Mouse (Mus musculus) CH12.LX (cell line): ENCODE measurements at regions not wholly inside any gene's neighbourhood (a gene's known extent, or its start where the extent isn't known, plus 50 kb on each side); places are given as distances from the start of the nearest gene placed in this dataset.

Experiments
- DNase-seq: peaks from one replicate; pipeline ENCODE4 v3.0.0-alpha.2; 2013; ENCODE audit errors: extremely low read depth
- H3K27ac ChIP-seq: 2 replicates; pipeline ENCODE4 v1.5.1; 2012; ENCODE audit warnings: low read depth, mild to moderate bottlenecking, control low read depth, moderate library complexity; ENCODE audit not compliant: insufficient read depth
- H3K27me3 ChIP-seq: replicated peaks from 2 replicates; pipeline ENCODE3; 2012; ENCODE audit warnings: inconsistent platforms
- H3K36me3 ChIP-seq, 2 experiments: replicated peaks in 1 of 2; 2 replicates each; pipeline versions ENCODE3 to v1.6.1; 2012; ENCODE audit warnings: inconsistent platforms in 1 of 2, low read length in 1 of 2, mild to moderate bottlenecking in 1 of 2, mixed read lengths in 1 of 2, moderate library complexity in 1 of 2; ENCODE audit not compliant: control insufficient read depth in 1 of 2, insufficient read depth in 1 of 2
- H3K4me1 ChIP-seq, 2 experiments: 2 replicates each; pipeline ENCODE4 v1.6.1; 2012; ENCODE audit warnings: inconsistent platforms in 1 of 2, moderate library complexity in 1 of 2; ENCODE audit not compliant: insufficient read depth in 2 of 2, control insufficient read depth in 1 of 2
- H3K4me2 ChIP-seq: 2 replicates; pipeline ENCODE4 v1.6.1; 2012; ENCODE audit warnings: low read depth, mild to moderate bottlenecking, control low read depth; ENCODE audit not compliant: poor library complexity, insufficient read depth, severe bottlenecking
- H3K4me3 ChIP-seq, 3 experiments: fragments of 150-350 bp in 1 of 3; sonication (generic) in 1 of 3; replicated peaks in 1 of 3; 2 replicates each; pipeline versions ENCODE3 to v1.5.1; 2011 to 2012; ENCODE audit warnings: low read depth in 2 of 3, low read length in 2 of 3, mild to moderate bottlenecking in 2 of 3, moderate library complexity in 2 of 3, control low read depth in 1 of 3, improper control_type of control experiment in 1 of 3, inconsistent platforms in 1 of 3, mixed read lengths in 1 of 3; ENCODE audit not compliant: poor library complexity in 1 of 3
- H3K79me2 ChIP-seq: replicated peaks from 2 replicates; pipeline ENCODE4 v1.6.1; 2012; ENCODE audit warnings: mild to moderate bottlenecking, moderate library complexity; ENCODE audit not compliant: control insufficient read depth, poor library complexity, insufficient read depth, severe bottlenecking; ENCODE audit errors: extremely low read depth
- H3K9ac ChIP-seq: 2 replicates; pipeline ENCODE4 v1.6.1; 2012; ENCODE audit warnings: low read depth, mild to moderate bottlenecking, control low read depth, moderate library complexity; ENCODE audit not compliant: insufficient read depth
- H3K9me3 ChIP-seq: replicated peaks from 2 replicates; pipeline ENCODE3; 2012; ENCODE audit warnings: low read length, inconsistent platforms, mixed read lengths
- BHLHE40 ChIP-seq: IDR thresholded peaks from 2 replicates; pipeline ENCODE4 v1.6.1; 2011; ENCODE audit warnings: mild to moderate bottlenecking, low read depth, low read length, improper control_type of control experiment
- CHD1 ChIP-seq: IDR thresholded peaks from 2 replicates; pipeline ENCODE4 v1.6.1; 2012; ENCODE audit warnings: low read depth, low read length, improper control_type of control experiment, inconsistent platforms
- CHD2 ChIP-seq: IDR thresholded peaks from 2 replicates; pipeline ENCODE4 v1.6.1; 2011; ENCODE audit warnings: low read length, improper control_type of control experiment
- CTCF ChIP-seq, 2 experiments: IDR thresholded peaks in 1 of 2; conservative IDR thresholded peaks in 1 of 2; 2 replicates each; pipeline ENCODE4 v1.5.1; 2011 to 2012; ENCODE audit warnings: low read depth in 2 of 2, low read length in 2 of 2, improper control_type of control experiment in 1 of 2, inconsistent platforms in 1 of 2, mild to moderate bottlenecking in 1 of 2, moderate library complexity in 1 of 2
- E2F4 ChIP-seq: IDR thresholded peaks from 2 replicates; pipeline ENCODE4 v1.6.1; 2011; ENCODE audit warnings: low read depth, low read length, improper control_type of control experiment; ENCODE audit not compliant: insufficient replicate concordance
- EP300 ChIP-seq: IDR thresholded peaks from 2 replicates; pipeline ENCODE4 v1.6.1; 2011; ENCODE audit warnings: low read length, improper control_type of control experiment
- GABPA ChIP-seq: IDR thresholded peaks from 2 replicates; pipeline ENCODE4 v1.6.1; 2012; ENCODE audit warnings: low read depth, low read length, improper control_type of control experiment, inconsistent platforms; ENCODE audit not compliant: insufficient replicate concordance
- HCFC1 ChIP-seq: IDR thresholded peaks from 2 replicates; pipeline ENCODE4 v1.6.1; 2012; ENCODE audit warnings: low read depth, mild to moderate bottlenecking, inconsistent platforms, low read length, improper control_type of control experiment
- IRF4 ChIP-seq: IDR thresholded peaks from 2 replicates; pipeline ENCODE4 v1.6.1; 2014; ENCODE audit warnings: low read depth, mild to moderate bottlenecking, inconsistent platforms, low read length, improper control_type of control experiment
- JUN ChIP-seq: IDR thresholded peaks from 2 replicates; pipeline ENCODE4 v1.6.1; 2011; ENCODE audit warnings: low read depth, mild to moderate bottlenecking, low read length, improper control_type of control experiment, moderate library complexity; ENCODE audit not compliant: insufficient read depth
- JUND ChIP-seq: conservative IDR thresholded peaks from 2 replicates; pipeline ENCODE4 v1.6.1; 2011; ENCODE audit warnings: low read depth, low read length, improper control_type of control experiment
- KAT2A ChIP-seq: IDR thresholded peaks from 2 replicates; pipeline ENCODE4 v1.6.1; 2012; ENCODE audit warnings: low read length, improper control_type of control experiment, inconsistent platforms; ENCODE audit not compliant: insufficient replicate concordance
- MAFK ChIP-seq: IDR thresholded peaks from 2 replicates; pipeline ENCODE4 v1.6.1; 2011; ENCODE audit warnings: low read length, improper control_type of control experiment; ENCODE audit not compliant: insufficient replicate concordance
- MAX ChIP-seq: IDR thresholded peaks from 2 replicates; pipeline ENCODE4 v1.6.1; 2011; ENCODE audit warnings: low read length, improper control_type of control experiment
- MAZ ChIP-seq: IDR thresholded peaks from 2 replicates; pipeline ENCODE4 v1.6.1; 2012; ENCODE audit warnings: low read depth, mild to moderate bottlenecking, inconsistent platforms, low read length, improper control_type of control experiment, moderate library complexity
- MEF2A ChIP-seq: IDR thresholded peaks from 2 replicates; pipeline ENCODE4 v1.6.1; 2014; ENCODE audit warnings: low read depth, mild to moderate bottlenecking, inconsistent platforms, low read length, improper control_type of control experiment, borderline replicate concordance
- MXI1 ChIP-seq: IDR thresholded peaks from 2 replicates; pipeline ENCODE4 v1.6.1; 2011; ENCODE audit warnings: mild to moderate bottlenecking, low read depth, low read length, improper control_type of control experiment
- MYC ChIP-seq: IDR thresholded peaks from 2 replicates; pipeline ENCODE4 v1.6.1; 2011; ENCODE audit warnings: low read depth, mild to moderate bottlenecking, improper control_type of control experiment, low read length
- NELFE ChIP-seq: IDR thresholded peaks from 2 replicates; pipeline ENCODE4 v1.6.1; 2011; ENCODE audit warnings: low read depth, low read length, improper control_type of control experiment
- NRF1 ChIP-seq: IDR thresholded peaks from 2 replicates; pipeline ENCODE4 v1.6.1; 2014; ENCODE audit warnings: low read depth, mild to moderate bottlenecking, inconsistent platforms, low read length, improper control_type of control experiment, moderate library complexity
- PAX5 ChIP-seq: IDR thresholded peaks from 2 replicates; pipeline ENCODE4 v1.6.1; 2012; ENCODE audit warnings: low read length, inconsistent platforms, mixed read lengths
- POLR2AphosphoS2 ChIP-seq: IDR thresholded peaks from 2 replicates; pipeline ENCODE4 v1.6.1; 2011; ENCODE audit warnings: low read depth, low read length, improper control_type of control experiment
- RAD21 ChIP-seq: IDR thresholded peaks from 2 replicates; pipeline ENCODE4 v1.6.1; 2011; ENCODE audit warnings: low read depth, mild to moderate bottlenecking, low read length, improper control_type of control experiment, moderate library complexity
- RCOR1 ChIP-seq: conservative IDR thresholded peaks from 2 replicates; pipeline ENCODE4 v1.6.1; 2012; ENCODE audit warnings: low read depth, mild to moderate bottlenecking, inconsistent platforms, low read length, improper control_type of control experiment
- SIN3A ChIP-seq: IDR thresholded peaks from 2 replicates; pipeline ENCODE4 v1.6.1; 2012; ENCODE audit warnings: low read length, improper control_type of control experiment, inconsistent platforms
- UBTF ChIP-seq: IDR thresholded peaks from 2 replicates; pipeline ENCODE4 v1.6.1; 2012; ENCODE audit warnings: low read depth, mild to moderate bottlenecking, inconsistent platforms, low read length, improper control_type of control experiment, moderate library complexity
- USF2 ChIP-seq: conservative IDR thresholded peaks from 2 replicates; pipeline ENCODE4 v1.6.1; 2011; ENCODE audit warnings: low read depth, low read length, improper control_type of control experiment
- ZC3H11A ChIP-seq: IDR thresholded peaks from 2 replicates; pipeline ENCODE4 v1.6.1; 2012; ENCODE audit warnings: low read depth, mild to moderate bottlenecking, inconsistent platforms, low read length, improper control_type of control experiment
- ZKSCAN1 ChIP-seq: IDR thresholded peaks from 2 replicates; pipeline ENCODE4 v1.6.1; 2012; ENCODE audit warnings: low read depth, inconsistent platforms, low read length, improper control_type of control experiment, borderline replicate concordance
- ZNF384 ChIP-seq: IDR thresholded peaks from 2 replicates; pipeline ENCODE4 v1.6.1; 2012; ENCODE audit warnings: low read depth, low read length, improper control_type of control experiment, inconsistent platforms
- dilution Hi-C: fragments of 300-500 bp; cut with MboI; formaldehyde crosslinking; loops from 2 replicates; pipeline ENCODE4 v1.14.3; 2020; ENCODE audit warnings: low sequenced_read_pairs; ENCODE audit not compliant: extremely low pct_unique_long_range_greater_than_20kb, extremely low pct_ligation_motif_present
- in situ Hi-C: fragments of 300-500 bp; cut with MboI; formaldehyde crosslinking; loops from 3 replicates; pipeline ENCODE4 v1.14.3; 2019; ENCODE audit warnings: low sequenced_read_pairs, low pct_ligation_motif_present, low pct_unique_long_range_greater_than_20kb, mixed read lengths

GRCm38 (mm10) chr10:21221290-21221926 lies 60.6 kb upstream of the Myb start:
- H3K4me3 ChIP-seq, result no peak overlapping the region
- DNase-seq, result no peak
- H3K9ac ChIP-seq, result no peak overlapping the region
- in situ Hi-C loops, result no loop called here
- no peak for TF ChIP-seq EP300
- TF ChIP-seq RAD21, result no peak
- no peak for TF ChIP-seq MAFK
- dilution Hi-C loops, result no loop called here
- peaks cover 2 to 36% of the 10 kb centered on the region in 2 experiments; a peak in 3 of 4 replicates for H3K4me1 ChIP-seq
- H3K27me3 ChIP-seq, result no peaks in the 10 kb centered on the region
- H3K79me2 ChIP-seq, result no peaks in the 10 kb centered on the region
- peaks cover 14% of the 10 kb centered on the region for H3K9me3 ChIP-seq
- no peak overlapping the region for H3K4me2 ChIP-seq
- no peaks in the 10 kb centered on the region for H3K36me3 ChIP-seq
- H3K27ac ChIP-seq, result no peak overlapping the region

DNA sequence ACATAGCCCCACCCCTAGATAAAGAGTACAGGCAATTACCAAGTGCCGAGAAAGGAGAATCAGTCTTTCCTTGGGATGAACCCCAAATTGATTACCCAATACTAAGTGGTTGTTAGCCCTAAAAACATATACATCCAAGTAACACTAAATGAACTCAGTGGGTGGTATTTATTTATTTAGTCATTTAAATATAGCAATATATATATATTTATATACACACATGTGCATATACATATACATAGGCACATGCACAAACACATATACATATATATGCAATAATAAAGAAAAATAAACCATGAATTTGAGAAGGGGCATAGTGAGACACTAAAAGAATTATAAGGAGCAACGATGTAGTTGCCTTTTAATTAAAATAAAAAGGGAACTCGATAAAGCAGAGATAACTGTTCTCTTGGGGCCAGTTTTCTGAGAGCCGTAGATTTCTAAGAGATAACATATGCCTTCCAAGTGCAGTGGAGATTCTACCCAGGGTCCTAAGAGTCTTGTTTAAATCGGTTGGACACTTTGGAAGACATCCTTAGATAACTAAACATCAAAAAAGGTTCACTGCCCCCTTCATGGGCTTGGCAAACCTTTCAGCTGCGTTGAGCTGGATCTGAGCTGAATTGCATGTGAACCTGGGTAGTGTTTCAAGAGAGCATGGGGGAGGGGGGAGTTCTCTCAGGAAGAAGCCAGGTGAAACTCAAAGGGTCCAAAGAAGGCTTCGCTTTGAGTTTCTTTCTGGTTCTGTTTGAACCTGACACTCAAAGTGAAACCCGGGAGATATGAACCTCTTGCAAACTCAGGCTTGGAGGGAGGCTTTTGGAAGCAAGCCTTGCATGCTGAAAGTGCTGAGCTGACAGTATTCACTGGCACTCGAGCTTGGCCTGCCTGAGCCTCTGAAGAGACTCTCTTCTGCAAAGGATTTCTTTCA lies 61.6 kb upstream of the Myb start:
- H3K27me3 ChIP-seq, result no peaks in the 10 kb centered on the region
- H3K4me3 ChIP-seq, result no peak overlapping the region
- H3K79me2 ChIP-seq, result no peaks in the 10 kb centered on the region
- no peak for DNase-seq
- dilution Hi-C loops, result no loop called here
- no peak overlapping the region for H3K27ac ChIP-seq
- peaks cover 5% of the 10 kb centered on the region for H3K9me3 ChIP-seq
- H3K36me3 ChIP-seq, result no peaks in the 10 kb centered on the region
- H3K4me1 ChIP-seq, result peaks cover 2 to 45% of the 10 kb centered on the region in 2 experiments; a peak in 3 of 4 replicates
- H3K9ac ChIP-seq, result no peak overlapping the region
- in situ Hi-C loops, result no loop called here
- peak overlapping the region; percentile 62; the same call in 1 of the 2 replicates for H3K4me2 ChIP-seq
- TF ChIP-seq PAX5 (no peak), BHLHE40 (peak; percentile 27; the same call in 1 of the 2 replicates), UBTF (no peak), MAFK (peak; percentile 99), IRF4 (peak; percentile 56; the same call in 1 of the 2 replicates), KAT2A (no peak), ZNF384 (no peak), MAZ (no peak), RCOR1 (no peak), GABPA (no peak), CTCF (conservative IDR thresholded peaks at IDR 0.05 in 1 of 2, IDR thresholded peaks at IDR 0.05 in 1 of 2; ENCODE audit: low read depth in 2 of 2, low read length in 2 of 2) (no peak), MAX (no peak), MEF2A (no peak), JUN (no peak), NRF1 (no peak), MXI1 (no peak), E2F4 (no peak), ZKSCAN1 (no peak), SIN3A (no peak), NELFE (no peak), ZC3H11A (no peak), CHD2 (peak; percentile 57; the same call in 1 of the 2 replicates), JUND (0 out of 2 replicates have a peak, but pooled peaks have one; percentile 43), POLR2AphosphoS2 (no peak), MYC (no peak), HCFC1 (no peak), CHD1 (no peak), USF2 (no peak)
